Mouse (Mus musculus) ES-E14 (cell line): ENCODE measurements around the gene Blm.

Experiments
- CHD2 ChIP-seq: IDR thresholded peaks from 2 replicates; pipeline ENCODE4 v1.6.1; 2014; ENCODE audit warnings: mild to moderate bottlenecking, low read depth, low read length, inconsistent platforms
- MAFK ChIP-seq: IDR thresholded peaks from 2 replicates; pipeline ENCODE4 v1.6.1; 2014; ENCODE audit warnings: mild to moderate bottlenecking, low read depth, low read length, inconsistent platforms; ENCODE audit not compliant: insufficient read depth
- ZC3H11A ChIP-seq: IDR thresholded peaks from 2 replicates; pipeline ENCODE4 v1.6.1; 2012; ENCODE audit warnings: low read depth, mild to moderate bottlenecking, inconsistent platforms, low read length, borderline replicate concordance

GRCm38 (mm10) chr7:80467334-80467733 lies 67.6 kb downstream of the Blm start:
- TF ChIP-seq MAFK (no peak), CHD2 (no peak), ZC3H11A (no peak)
